Mouse (Mus musculus): ENCODE measurements around the gene C730034F03Rik. TPM values are rescaled to one million over a fixed set of nuclear protein-coding genes. Genes with fewer than 3 reads are reported as not detected.

The C730034F03Rik gene
- total and polyA plus RNA-seq, 3 experiments, result 1.0 to 1.2 (median 1.2) TPM

- Histone ChIP-seq H3K4me1 (ENCODE audit: control insufficient read depth, insufficient read depth, low read length) (peaks cover 1% of the 10 kb centered on the region), H3K36me3 (ENCODE audit: control insufficient read depth, insufficient read depth, low read length) (peaks cover 9% of the 10 kb centered on the region), H3K4me3 (no peak overlapping the region), H3K27me3 (ENCODE audit: control insufficient read depth, insufficient read depth, low read length) (no peaks in the 10 kb centered on the region), H3K9ac (ENCODE audit: low read depth, low read length) (no peak overlapping the region), H3K27ac (peak overlapping the region; percentile 69), H3K79me2 (replicated peaks; ENCODE audit: control insufficient read depth, insufficient read depth, low read length) (no peaks in the 10 kb centered on the region)
- 48% methylated on average over 8 of the region's 8 CpGs for WGBS
- TF ChIP-seq EP300 (IDR thresholded peaks at IDR 0.05; ENCODE audit: insufficient read depth, low read depth, low read length) (peak; percentile 75), CTCF (IDR thresholded peaks at IDR 0.05) (no peak), POLR2A (IDR thresholded peaks at IDR 0.05; ENCODE audit: insufficient read depth, low read depth, low read length) (peak; percentile 16; the same call in 1 of the 2 replicates)
- intact Hi-C loops (cut with DNase I), result no loop called here
- DNase-seq, result peak in 1 of 2 experiments; percentile 59
Observed at GRCm38 (mm10) chr15:89415282-89415681, 14.1 kb upstream of the C730034F03Rik start.

- Histone ChIP-seq H3K4me1 (ENCODE audit: control insufficient read depth, insufficient read depth, low read length) (no peaks in the 10 kb centered on the region), H3K27ac (no peak overlapping the region), H3K4me3 (no peak overlapping the region), H3K9ac (ENCODE audit: low read depth, low read length) (no peak overlapping the region), H3K27me3 (ENCODE audit: control insufficient read depth, insufficient read depth, low read length) (no peaks in the 10 kb centered on the region), H3K79me2 (replicated peaks; ENCODE audit: control insufficient read depth, insufficient read depth, low read length) (no peaks in the 10 kb centered on the region), H3K36me3 (ENCODE audit: control insufficient read depth, insufficient read depth, low read length) (peaks cover 7% of the 10 kb centered on the region)
- TF ChIP-seq EP300 (IDR thresholded peaks at IDR 0.05; ENCODE audit: insufficient read depth, low read depth, low read length), result no peak
- TF ChIP-seq CTCF (IDR thresholded peaks at IDR 0.05), result no peak
- TF ChIP-seq POLR2A (IDR thresholded peaks at IDR 0.05; ENCODE audit: insufficient read depth, low read depth, low read length), result no peak
- DNase-seq, result no peak
- intact Hi-C loops (cut with DNase I), result no loop called here
- 81% methylated on average over 9 of the region's 9 CpGs for WGBS
Observed at GRCm38 (mm10) chr15:89421938-89422337, 7.5 kb upstream of the C730034F03Rik start.

- no peak for DNase-seq
- H3K4me1 ChIP-seq (ENCODE audit: control insufficient read depth, insufficient read depth, low read length), result no peaks in the 10 kb centered on the region; the same call in 1 of the 2 replicates
- TF ChIP-seq CTCF (IDR thresholded peaks at IDR 0.05), result no peak
- TF ChIP-seq EP300 (IDR thresholded peaks at IDR 0.05; ENCODE audit: insufficient read depth, low read depth, low read length), result no peak
- TF ChIP-seq POLR2A (IDR thresholded peaks at IDR 0.05; ENCODE audit: insufficient read depth, low read depth, low read length), result no peak
- peaks cover 10% of the 10 kb centered on the region for H3K36me3 ChIP-seq (ENCODE audit: control insufficient read depth, insufficient read depth, low read length)
- peak overlapping the region; percentile 95 for H3K27ac ChIP-seq
- intact Hi-C loops (cut with DNase I), result no loop called here
- H3K4me3 ChIP-seq, result peak overlapping the region; percentile 44
- 67% methylated on average over 8 of the region's 8 CpGs for WGBS
- H3K27me3 ChIP-seq (ENCODE audit: control insufficient read depth, insufficient read depth, low read length), result no peaks in the 10 kb centered on the region
- peak overlapping the region; percentile 43 for H3K9ac ChIP-seq (ENCODE audit: low read depth, low read length)
- H3K79me2 ChIP-seq (replicated peaks; ENCODE audit: control insufficient read depth, insufficient read depth, low read length), result no peaks in the 10 kb centered on the region
Observed at GRCm38 (mm10) chr15:89424621-89425020, 4.8 kb upstream of the C730034F03Rik start.

GRCm38 (mm10) chr15:89425711-89426121 is 3.7 kb upstream of the C730034F03Rik start, which contains the start of gene Cpt1b:
Cpt1b (minus strand) TSS chr15:89425863.
- Histone ChIP-seq H3K36me3 (ENCODE audit: control insufficient read depth, insufficient read depth, low read length) (peaks cover 8% of the 10 kb centered on the region), H3K9ac (ENCODE audit: low read depth, low read length) (peak within 1 kb of the TSS; percentile 77), H3K4me1 (ENCODE audit: control insufficient read depth, insufficient read depth, low read length) (no peaks in the 10 kb centered on the region; the same call in 1 of the 2 replicates), H3K27ac (peak within 1 kb of the TSS; percentile 99), H3K79me2 (replicated peaks; ENCODE audit: control insufficient read depth, insufficient read depth, low read length) (no peaks in the 10 kb centered on the region), H3K27me3 (ENCODE audit: control insufficient read depth, insufficient read depth, low read length) (no peaks in the 10 kb centered on the region), H3K4me3 (peak within 1 kb of the TSS; percentile 50)
- DNase-seq, result peak; percentile 69 to 83
- intact Hi-C loops (cut with DNase I), result no loop called here
- peak; percentile 85 for TF ChIP-seq POLR2A (IDR thresholded peaks at IDR 0.05; ENCODE audit: insufficient read depth, low read depth, low read length)
- peak; percentile 87 for TF ChIP-seq EP300 (IDR thresholded peaks at IDR 0.05; ENCODE audit: insufficient read depth, low read depth, low read length)
- TF ChIP-seq CTCF (IDR thresholded peaks at IDR 0.05), result no peak
- WGBS, result 40% methylated on average over 6 of the region's 6 CpGs

GRCm38 (mm10) chr15:89426716-89427115 is 2.7 kb upstream of the C730034F03Rik start:
- Histone ChIP-seq H3K36me3 (ENCODE audit: control insufficient read depth, insufficient read depth, low read length) (peaks cover 8% of the 10 kb centered on the region), H3K27ac (peak overlapping the region; percentile 99), H3K79me2 (replicated peaks; ENCODE audit: control insufficient read depth, insufficient read depth, low read length) (no peaks in the 10 kb centered on the region), H3K4me1 (ENCODE audit: control insufficient read depth, insufficient read depth, low read length) (no peaks in the 10 kb centered on the region; the same call in 1 of the 2 replicates), H3K27me3 (ENCODE audit: control insufficient read depth, insufficient read depth, low read length) (no peaks in the 10 kb centered on the region), H3K9ac (ENCODE audit: low read depth, low read length) (no peak overlapping the region), H3K4me3 (no peak overlapping the region; the same call in 1 of the 2 replicates)
- no peak for TF ChIP-seq EP300 (IDR thresholded peaks at IDR 0.05; ENCODE audit: insufficient read depth, low read depth, low read length)
- TF ChIP-seq POLR2A (IDR thresholded peaks at IDR 0.05; ENCODE audit: insufficient read depth, low read depth, low read length), result no peak
- TF ChIP-seq CTCF (IDR thresholded peaks at IDR 0.05), result no peak
- DNase-seq, result peak; percentile 60 to 62
- WGBS, result 69% methylated on average over 10 of the region's 10 CpGs
- intact Hi-C loops (cut with DNase I), result no loop called here

GRCm38 (mm10) chr15:89428136-89428790 is 1.1 kb upstream of the C730034F03Rik start:
- DNase-seq, result no peak
- WGBS, result 73% methylated on average over 19 of the region's 19 CpGs

More at GRCm38 (mm10) chr15:89428136-89428790, 1.1 kb upstream of the C730034F03Rik start:
- Histone ChIP-seq H3K9ac (ENCODE audit: low read depth, low read length) (peak overlapping the region; percentile 74), H3K4me3 (peak overlapping the region; percentile 99), H3K27me3 (ENCODE audit: control insufficient read depth, insufficient read depth, low read length) (no peaks in the 10 kb centered on the region), H3K79me2 (replicated peaks; ENCODE audit: control insufficient read depth, insufficient read depth, low read length) (no peaks in the 10 kb centered on the region), H3K4me1 (ENCODE audit: control insufficient read depth, insufficient read depth, low read length) (no peaks in the 10 kb centered on the region; the same call in 1 of the 2 replicates), H3K27ac (peak overlapping the region; percentile 99), H3K36me3 (ENCODE audit: control insufficient read depth, insufficient read depth, low read length) (peaks cover 8% of the 10 kb centered on the region)
- TF ChIP-seq CTCF (IDR thresholded peaks at IDR 0.05) (no peak), EP300 (IDR thresholded peaks at IDR 0.05; ENCODE audit: insufficient read depth, low read depth, low read length) (no peak), POLR2A (IDR thresholded peaks at IDR 0.05; ENCODE audit: insufficient read depth, low read depth, low read length) (no peak)
- intact Hi-C loops (cut with DNase I), result loop anchor here (2.0 kb wide), 1 partner anchor 53 kb away; no protein-coding TSS in a partner anchor

Data from heart, adult 2 months (tissue).